Mouse (Mus musculus): ENCODE results near the gene Prkca. TPM values are rescaled to one million over a fixed set of nuclear protein-coding genes. Genes with fewer than 3 reads are reported as not detected.

Gene Prkca
- total and polyA plus RNA-seq, 3 experiments, result 15.3 to 30.9 (median 19.9) TPM

DNA sequence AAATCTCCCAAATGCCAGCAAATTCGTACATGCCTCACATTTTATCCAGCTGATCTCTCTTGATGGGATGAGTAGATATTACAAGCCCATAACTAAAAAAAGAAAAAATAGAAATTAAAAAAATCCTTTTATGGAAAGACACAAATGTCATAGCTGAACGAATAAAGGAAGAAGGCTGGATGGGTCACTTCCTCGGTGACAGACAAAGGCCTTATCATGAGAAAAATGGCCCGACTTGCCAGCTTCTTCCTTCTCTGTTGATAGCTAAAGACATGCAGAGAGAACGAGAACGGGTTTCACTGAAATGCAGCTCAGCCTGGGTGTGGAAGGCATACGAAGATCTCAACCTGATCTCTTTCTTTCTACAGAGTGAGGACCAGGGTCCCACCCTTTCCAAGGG is 23.2 kb downstream of the Prkca start (continued):
- TF ChIP-seq JUND (IDR thresholded peaks at IDR 0.05; ENCODE audit: low read depth, low read length) (no peak), POLR2AphosphoS2 (IDR thresholded peaks at IDR 0.05; ENCODE audit: low read length) (no peak), TAL1 (IDR thresholded peaks at IDR 0.05; ENCODE audit: low read length) (no peak), RCOR1 (IDR thresholded peaks at IDR 0.05; ENCODE audit: low read depth, low read length) (no peak), UBTF (IDR thresholded peaks at IDR 0.05; ENCODE audit: borderline replicate concordance, insufficient read depth, low read depth, low read length) (no peak), E2F4 (IDR thresholded peaks at IDR 0.05; ENCODE audit: borderline replicate concordance, low read depth, low read length) (no peak), SIN3A (IDR thresholded peaks at IDR 0.05; ENCODE audit: low read length) (peak; percentile 49), POLR2AphosphoS5 (IDR thresholded peaks at IDR 0.05; ENCODE audit: borderline replicate concordance, low read depth, low read length) (no peak), EP300 (IDR thresholded peaks at IDR 0.05; ENCODE audit: low read depth in 1 of 2, low read length in 2 of 2) (peak; percentile 18 to 53; a peak in 1 of 4 replicates), ZNF384 (IDR thresholded peaks at IDR 0.05; ENCODE audit: low read depth, low read length) (no peak), MAZ (IDR thresholded peaks at IDR 0.05; ENCODE audit: low read depth, low read length) (no peak), POLR2A (IDR thresholded peaks at IDR 0.05; ENCODE audit: control insufficient read depth in 1 of 2, insufficient read depth in 1 of 2, low read depth in 1 of 2, low read length in 2 of 2, poor library complexity in 1 of 2) (no peak), KAT2A (conservative IDR thresholded peaks at IDR 0.05; ENCODE audit: low read depth, low read length) (no peak), CTCF (IDR thresholded peaks at IDR 0.05 in 2 of 3, conservative IDR thresholded peaks at IDR 0.05 in 1 of 3; ENCODE audit: control insufficient read depth in 1 of 3, insufficient read depth in 1 of 3, low read depth in 2 of 3, low read length in 3 of 3, poor library complexity in 1 of 3, severe bottlenecking in 1 of 3) (no peak)

DNA sequence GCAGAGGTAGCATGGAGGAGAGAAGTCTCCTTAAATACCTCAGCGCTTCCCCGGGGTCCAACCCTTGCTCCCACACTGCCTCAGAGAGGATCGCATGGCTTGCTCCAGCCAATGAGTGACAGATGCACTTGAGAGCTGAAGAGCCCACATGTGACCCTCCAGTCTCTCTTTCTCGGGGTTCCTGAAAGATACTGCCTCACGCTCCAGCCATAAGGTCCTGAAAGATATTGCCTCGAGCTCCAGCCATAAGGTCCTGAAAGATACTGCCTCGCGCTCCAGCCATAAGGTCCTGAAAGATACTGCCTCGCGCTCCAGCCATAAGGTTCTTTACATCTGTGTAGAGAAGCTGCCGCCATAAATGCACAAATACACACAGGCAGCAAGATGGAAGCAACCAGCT is 24.6 kb downstream of the Prkca start:
- H3K9me3 ChIP-seq (replicated peaks; ENCODE audit: insufficient read depth, low read length), result no peaks in the 10 kb centered on the region
- no peak overlapping the region for H3K9ac ChIP-seq (ENCODE audit: control insufficient read depth, low read depth, low read length, poor library complexity, severe bottlenecking)
- no peak for DNase-seq (ENCODE audit: low read depth, low spot score)
- no peak overlapping the region for H3K4me3 ChIP-seq (ENCODE audit: control insufficient read depth in 1 of 2, insufficient read depth in 1 of 2, low read depth in 2 of 2, low read length in 2 of 2)
- H3K4me1 ChIP-seq (ENCODE audit: control insufficient read depth in 1 of 2, insufficient read depth in 2 of 2, low read length in 2 of 2), result peaks cover 23 to 33% of the 10 kb centered on the region in 2 experiments
- H3K27me3 ChIP-seq (ENCODE audit: control insufficient read depth in 1 of 2, insufficient read depth in 2 of 2, low read length in 2 of 2), result no peaks in the 10 kb centered on the region
- H3K36me3 ChIP-seq (ENCODE audit: control insufficient read depth in 1 of 2, insufficient read depth in 2 of 2, low read length in 2 of 2), result peaks cover 0 to 44% of the 10 kb centered on the region in 2 experiments; a peak in 2 of 4 replicates
- TF ChIP-seq NRF1 (IDR thresholded peaks at IDR 0.05; ENCODE audit: insufficient read depth, low read depth, low read length, poor library complexity, severe bottlenecking), result no peak
- no peak for TF ChIP-seq JUND (IDR thresholded peaks at IDR 0.05; ENCODE audit: low read depth, low read length)
- TF ChIP-seq HCFC1 (IDR thresholded peaks at IDR 0.05; ENCODE audit: low read depth, low read length), result no peak
- no peak for TF ChIP-seq SIN3A (IDR thresholded peaks at IDR 0.05; ENCODE audit: low read length)
- TF ChIP-seq ZNF384 (IDR thresholded peaks at IDR 0.05; ENCODE audit: low read depth, low read length), result no peak
- no peak for TF ChIP-seq TCF12 (IDR thresholded peaks at IDR 0.05; ENCODE audit: low read depth, low read length)
- TF ChIP-seq TAL1 (IDR thresholded peaks at IDR 0.05; ENCODE audit: low read length), result peak; percentile 29; the same call in 1 of the 2 replicates
- TF ChIP-seq ZMIZ1 (IDR thresholded peaks at IDR 0.05; ENCODE audit: low read depth, low read length), result no peak
- no peak overlapping the region for H3K27ac ChIP-seq (ENCODE audit: control insufficient read depth, low read depth, low read length)
- H3K79me2 ChIP-seq (ENCODE audit: control insufficient read depth, insufficient read depth, low read length, poor library complexity), result peaks cover 1% of the 10 kb centered on the region; the same call in 1 of the 2 replicates

All from MEL (cell line).